Mouse (Mus musculus) neural tube, embryonic 11.5 days (tissue): ENCODE measurements around the gene Nup188. TPM values are rescaled to one million over a fixed set of nuclear protein-coding genes. Genes with fewer than 3 reads are reported as not detected.

Source experiments
- ATAC-seq: fragments of 200-750 bp; cut with Nextera tagmentation; 2 replicates; pipeline ENCODE4 v1.8.0; 2017; ENCODE audit warnings: moderate number of reproducible peaks, mild to moderate bottlenecking, moderate TSS enrichment, moderate library complexity; ENCODE audit not compliant: insufficient read depth, low FRiP score, low TSS enrichment
- DNase-seq: peaks from one replicate; pipeline ENCODE4 v3.0.0-alpha.2; 2015; ENCODE audit warnings: low spot score
- H3K27ac ChIP-seq: fragments of 300-500 bp; sonication (generic); 2 replicates; pipeline ENCODE4 v1.5.1; 2014; ENCODE audit warnings: low read depth, mild to moderate bottlenecking, low read length
- H3K27me3 ChIP-seq: fragments of 300-500 bp; sonication (generic); 2 replicates; pipeline ENCODE4 v1.6.1; 2014; ENCODE audit warnings: mild to moderate bottlenecking, low read length, mixed read lengths; ENCODE audit not compliant: control insufficient read depth, insufficient read depth
- H3K36me3 ChIP-seq: fragments of 300-500 bp; sonication (generic); 2 replicates; pipeline ENCODE4 v1.6.1; 2014; ENCODE audit warnings: mild to moderate bottlenecking, low read length, moderate library complexity, mixed read lengths; ENCODE audit not compliant: control insufficient read depth, insufficient read depth
- H3K4me1 ChIP-seq: fragments of 300-500 bp; sonication (generic); 2 replicates; pipeline ENCODE4 v1.6.1; 2014; ENCODE audit warnings: low read length, mixed read lengths; ENCODE audit not compliant: control insufficient read depth, insufficient read depth
- H3K4me2 ChIP-seq: fragments of 300-500 bp; sonication (generic); 2 replicates; pipeline ENCODE4 v1.6.1; 2014; ENCODE audit warnings: low read depth, mild to moderate bottlenecking, moderate library complexity
- H3K4me3 ChIP-seq: fragments of 300-500 bp; sonication (generic); 2 replicates; pipeline ENCODE4 v1.5.1; 2014; ENCODE audit warnings: low read depth, low read length
- H3K9ac ChIP-seq: fragments of 300-500 bp; sonication (generic); 2 replicates; pipeline ENCODE4 v1.6.1; 2014; ENCODE audit warnings: mild to moderate bottlenecking, low read length
- H3K9me3 ChIP-seq: fragments of 300-500 bp; sonication (generic); 2 replicates; pipeline ENCODE4 v1.6.1; 2016; ENCODE audit warnings: low read length; ENCODE audit not compliant: control insufficient read depth
- WGBS: fragments of 180-500 bp; shearing (Covaris S2); extraction: QIAGEN DNeasy Blood & Tissue Kit; methylation state at CpG from one replicate; pipeline ENCODE4 v1.1.7; 2014; 5-methylcytosine and 5-hydroxymethylcytosine counted together
- polyA plus RNA-seq: library from polyadenylated mRNA; unstranded; fragments of >200 nt; fragmentation: Nextera tagmentation; extraction: Ambion mirVana; gene quantifications from 2 replicates; pipeline ENCODE4 v1.2.1, GENCODE M21; 2014

Gene Nup188
- polyA plus RNA-seq, 1 experiment from 2014 or later: 60.0 TPM

GRCm38 (mm10) chr2:30253809-30254208, 32.4 kb upstream of the Nup188 start:
- no peak for DNase-seq
- H3K4me1 ChIP-seq: no peaks in the 10 kb centered on the region
- H3K9ac ChIP-seq: no peak overlapping the region
- ATAC-seq: no peak
- H3K4me2 ChIP-seq: no peak overlapping the region
- no peak overlapping the region for H3K4me3 ChIP-seq
- no peak overlapping the region for H3K27ac ChIP-seq
- WGBS: 87% methylated on average over 5 of the region's 5 CpGs
- peaks cover 34% of the 10 kb centered on the region for H3K36me3 ChIP-seq
- no peaks in the 10 kb centered on the region for H3K27me3 ChIP-seq
- no peaks in the 10 kb centered on the region for H3K9me3 ChIP-seq

GRCm38 (mm10) chr2:30255631-30256395, 30.4 kb upstream of the Nup188 start:
- H3K27me3 ChIP-seq: no peaks in the 10 kb centered on the region
- 96% methylated on average over 42 of the region's 42 CpGs for WGBS
- H3K4me1 ChIP-seq: no peaks in the 10 kb centered on the region
- DNase-seq: no peak
- no peak overlapping the region for H3K4me2 ChIP-seq
- no peak for ATAC-seq
- H3K27ac ChIP-seq: no peak overlapping the region
- no peak overlapping the region for H3K4me3 ChIP-seq
- no peak overlapping the region for H3K9ac ChIP-seq
- H3K9me3 ChIP-seq: no peaks in the 10 kb centered on the region
- peaks cover 28% of the 10 kb centered on the region for H3K36me3 ChIP-seq

- H3K27ac ChIP-seq: no peak overlapping the region
- no peaks in the 10 kb centered on the region for H3K27me3 ChIP-seq
- no peak overlapping the region for H3K4me3 ChIP-seq
- H3K4me2 ChIP-seq: no peak overlapping the region
- H3K4me1 ChIP-seq: no peaks in the 10 kb centered on the region
- no peak overlapping the region for H3K9ac ChIP-seq
- 95% methylated on average over 30 of the region's 30 CpGs for WGBS
- H3K9me3 ChIP-seq: no peaks in the 10 kb centered on the region
- DNase-seq (no peak), ATAC-seq (no peak)
- H3K36me3 ChIP-seq: peaks cover 28% of the 10 kb centered on the region
Observed at GRCm38 (mm10) chr2:30256616-30257350, 29.4 kb upstream of the Nup188 start.

GRCm38 (mm10) chr2:30257699-30258460, 28.3 kb upstream of the Nup188 start:
- H3K27ac ChIP-seq: no peak overlapping the region
- no peaks in the 10 kb centered on the region for H3K27me3 ChIP-seq
- peaks cover 30% of the 10 kb centered on the region for H3K36me3 ChIP-seq
- H3K4me3 ChIP-seq: no peak overlapping the region
- H3K4me1 ChIP-seq: no peaks in the 10 kb centered on the region
- no peaks in the 10 kb centered on the region for H3K9me3 ChIP-seq
- ATAC-seq (no peak), DNase-seq (no peak)
- H3K4me2 ChIP-seq: no peak overlapping the region
- 95% methylated on average over 7 of the region's 7 CpGs for WGBS
- no peak overlapping the region for H3K9ac ChIP-seq

GRCm38 (mm10) chr2:30258600-30258999, 27.6 kb upstream of the Nup188 start:
- no peak for DNase-seq
- no peak overlapping the region for H3K27ac ChIP-seq
- H3K36me3 ChIP-seq: peaks cover 30% of the 10 kb centered on the region
- H3K4me1 ChIP-seq: no peaks in the 10 kb centered on the region
- H3K4me2 ChIP-seq: no peak overlapping the region
- H3K27me3 ChIP-seq: no peaks in the 10 kb centered on the region
- ATAC-seq: no peak
- H3K9ac ChIP-seq: no peak overlapping the region
- no peaks in the 10 kb centered on the region for H3K9me3 ChIP-seq
- H3K4me3 ChIP-seq: no peak overlapping the region
- WGBS: 90% methylated on average over 4 of the region's 4 CpGs

GRCm38 (mm10) chr2:30259131-30260064, 26.8 kb upstream of the Nup188 start:
- 89% methylated on average over 15 of the region's 15 CpGs for WGBS
- H3K4me2 ChIP-seq: no peak overlapping the region
- H3K9me3 ChIP-seq: no peaks in the 10 kb centered on the region
- H3K4me1 ChIP-seq: no peaks in the 10 kb centered on the region
- H3K36me3 ChIP-seq: peaks cover 30% of the 10 kb centered on the region
- ATAC-seq (no peak), DNase-seq (no peak)
- H3K27me3 ChIP-seq: no peaks in the 10 kb centered on the region
- no peak overlapping the region for H3K27ac ChIP-seq
- no peak overlapping the region for H3K4me3 ChIP-seq
- H3K9ac ChIP-seq: no peak overlapping the region

- H3K27me3 ChIP-seq: no peaks in the 10 kb centered on the region
- no peaks in the 10 kb centered on the region for H3K9me3 ChIP-seq
- no peak for ATAC-seq
- no peak overlapping the region for H3K27ac ChIP-seq
- no peak overlapping the region for H3K4me3 ChIP-seq
- H3K36me3 ChIP-seq: peaks cover 19% of the 10 kb centered on the region
- DNase-seq: no peak
- 87% methylated on average over 4 of the region's 4 CpGs for WGBS
- no peak overlapping the region for H3K9ac ChIP-seq
- H3K4me2 ChIP-seq: no peak overlapping the region
- H3K4me1 ChIP-seq: no peaks in the 10 kb centered on the region
Observed at GRCm38 (mm10) chr2:30261064-30261736, 25.0 kb upstream of the Nup188 start.
